Mouse (Mus musculus) embryonic facial prominence, embryonic 13.5 days (tissue): ENCODE measurements at regions not wholly inside any gene's neighbourhood (a gene's known extent, or its start where the extent isn't known, plus 50 kb on each side); places are given as distances from the start of the nearest gene placed in this dataset.

Experiments used
- ATAC-seq: fragments of 200-750 bp; cut with Nextera tagmentation; 2 replicates; pipeline ENCODE4 v1.8.0; 2017; ENCODE audit warnings: low read depth; ENCODE audit not compliant: insufficient number of reproducible peaks, insufficient read depth, low FRiP score, low TSS enrichment
- H3K27ac ChIP-seq: fragments of 300-500 bp; sonication (generic); 2 replicates; pipeline ENCODE4 v1.5.1; 2015; ENCODE audit warnings: moderate library complexity, mild to moderate bottlenecking, inconsistent platforms
- H3K27me3 ChIP-seq: fragments of 300-500 bp; sonication (generic); 2 replicates; pipeline ENCODE4 v1.6.1; 2015; ENCODE audit warnings: mild to moderate bottlenecking, inconsistent platforms
- H3K36me3 ChIP-seq: fragments of 300-500 bp; sonication (generic); 2 replicates; pipeline ENCODE4 v1.6.1; 2015; ENCODE audit warnings: mild to moderate bottlenecking, inconsistent platforms
- H3K4me1 ChIP-seq: fragments of 300-500 bp; sonication (generic); 2 replicates; pipeline ENCODE4 v1.6.1; 2015; ENCODE audit warnings: inconsistent platforms
- H3K4me2 ChIP-seq: fragments of 300-500 bp; sonication (generic); 2 replicates; pipeline ENCODE4 v1.6.1; 2015; ENCODE audit warnings: moderate library complexity, mild to moderate bottlenecking, inconsistent platforms
- H3K4me3 ChIP-seq: fragments of 300-500 bp; sonication (generic); 2 replicates; pipeline ENCODE4 v1.5.1; 2015; ENCODE audit warnings: mild to moderate bottlenecking, inconsistent platforms
- H3K9ac ChIP-seq: fragments of 300-500 bp; sonication (generic); 2 replicates; pipeline ENCODE4 v1.6.1; 2015; ENCODE audit warnings: mild to moderate bottlenecking, inconsistent platforms
- H3K9me3 ChIP-seq: fragments of 300-500 bp; sonication (generic); 2 replicates; pipeline ENCODE4 v1.6.1; 2016; ENCODE audit warnings: inconsistent platforms
- WGBS: fragments of 180-500 bp; shearing (Covaris S2); methylation state at CpG from one replicate; pipeline ENCODE4 v1.1.7; 2015; ENCODE audit warnings: mixed read lengths; 5-methylcytosine and 5-hydroxymethylcytosine counted together

- no peak overlapping the region for H3K4me2 ChIP-seq
- H3K27me3 ChIP-seq: no peaks in the 10 kb centered on the region
- H3K4me1 ChIP-seq: no peaks in the 10 kb centered on the region
- H3K36me3 ChIP-seq: no peaks in the 10 kb centered on the region
- H3K4me3 ChIP-seq: no peak overlapping the region
- H3K27ac ChIP-seq: no peak overlapping the region
- H3K9ac ChIP-seq: no peak overlapping the region
- no peaks in the 10 kb centered on the region for H3K9me3 ChIP-seq
- ATAC-seq: no peak
- 84% methylated on average over 4 of the region's 4 CpGs for WGBS
These were observed 161.5 kb upstream of the AI593442 start for GRCm38 (mm10) chr9:52841105-52841504.

DNA sequence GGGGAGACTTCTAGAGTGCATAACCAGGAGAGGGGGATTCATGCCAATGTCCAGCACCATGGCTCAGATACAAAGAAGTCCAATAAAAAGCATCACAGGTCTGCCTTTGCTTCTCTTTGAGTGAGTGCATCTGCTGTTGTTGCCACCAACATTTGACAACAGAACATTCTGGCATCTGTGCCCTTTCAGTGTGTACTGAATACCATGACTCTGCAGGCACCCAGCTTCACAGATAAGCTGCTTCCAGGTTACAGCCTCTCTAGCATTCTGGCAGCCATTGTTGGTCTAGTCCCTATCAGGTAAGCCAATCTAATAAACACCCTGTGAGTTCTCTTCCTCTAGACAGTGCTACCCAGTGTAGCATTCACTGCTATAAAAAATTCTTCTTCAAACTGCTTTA is 160.4 kb upstream of the AI593442 start:
- no peaks in the 10 kb centered on the region for H3K27me3 ChIP-seq
- no peaks in the 10 kb centered on the region for H3K4me1 ChIP-seq
- no peak overlapping the region for H3K27ac ChIP-seq
- H3K4me3 ChIP-seq: no peak overlapping the region
- no peak overlapping the region for H3K4me2 ChIP-seq
- no peaks in the 10 kb centered on the region for H3K36me3 ChIP-seq
- no peak for ATAC-seq
- H3K9me3 ChIP-seq: no peaks in the 10 kb centered on the region
- H3K9ac ChIP-seq: no peak overlapping the region

- Histone ChIP-seq H3K27ac (no peak overlapping the region), H3K9ac (no peak overlapping the region), H3K36me3 (no peaks in the 10 kb centered on the region), H3K4me1 (no peaks in the 10 kb centered on the region), H3K4me3 (no peak overlapping the region), H3K4me2 (no peak overlapping the region), H3K27me3 (no peaks in the 10 kb centered on the region), H3K9me3 (no peaks in the 10 kb centered on the region)
- ATAC-seq: no peak
- 76% methylated on average over 6 of the region's 6 CpGs for WGBS
These were observed 156.6 kb upstream of the AI593442 start for GRCm38 (mm10) chr9:52836151-52836630.

DNA sequence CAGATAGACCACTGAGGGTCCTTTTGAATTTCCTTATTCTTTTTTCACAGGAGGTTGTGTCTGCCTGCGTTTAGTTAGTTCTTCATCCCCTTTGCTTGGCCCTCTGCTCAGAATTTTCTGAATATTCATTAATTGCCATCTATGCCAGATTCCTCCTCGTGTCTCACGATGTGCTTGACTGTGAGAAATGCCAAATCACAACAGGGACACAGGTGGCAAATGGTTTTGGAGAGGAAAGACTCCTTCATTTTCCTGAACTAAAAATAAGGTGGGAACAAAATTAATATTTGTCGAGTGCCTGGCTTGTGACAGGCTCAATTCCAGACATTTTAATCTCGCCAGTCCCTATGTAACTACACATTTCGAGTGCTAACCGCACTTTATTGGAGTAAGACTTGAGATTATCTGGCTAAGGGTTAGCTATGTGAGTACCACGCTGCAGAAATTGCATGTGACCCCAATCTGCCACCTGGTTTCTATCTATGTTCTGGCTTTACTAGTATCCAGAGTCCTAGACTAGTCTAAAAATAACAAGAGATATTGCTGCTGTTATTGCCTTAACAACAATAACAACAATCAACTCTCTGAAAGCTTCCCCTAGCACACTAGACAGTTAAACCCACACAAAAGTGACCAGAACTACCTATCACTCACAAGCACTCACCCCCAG is 156.0 kb upstream of the AI593442 start:
- ATAC-seq: no peak
- no peaks in the 10 kb centered on the region for H3K4me1 ChIP-seq
- WGBS: 83% methylated on average over 8 of the region's 8 CpGs
- H3K4me2 ChIP-seq: no peak overlapping the region
- H3K27ac ChIP-seq: no peak overlapping the region
- H3K27me3 ChIP-seq: no peaks in the 10 kb centered on the region
- no peaks in the 10 kb centered on the region for H3K36me3 ChIP-seq
- H3K4me3 ChIP-seq: no peak overlapping the region
- no peak overlapping the region for H3K9ac ChIP-seq
- H3K9me3 ChIP-seq: no peaks in the 10 kb centered on the region

DNA sequence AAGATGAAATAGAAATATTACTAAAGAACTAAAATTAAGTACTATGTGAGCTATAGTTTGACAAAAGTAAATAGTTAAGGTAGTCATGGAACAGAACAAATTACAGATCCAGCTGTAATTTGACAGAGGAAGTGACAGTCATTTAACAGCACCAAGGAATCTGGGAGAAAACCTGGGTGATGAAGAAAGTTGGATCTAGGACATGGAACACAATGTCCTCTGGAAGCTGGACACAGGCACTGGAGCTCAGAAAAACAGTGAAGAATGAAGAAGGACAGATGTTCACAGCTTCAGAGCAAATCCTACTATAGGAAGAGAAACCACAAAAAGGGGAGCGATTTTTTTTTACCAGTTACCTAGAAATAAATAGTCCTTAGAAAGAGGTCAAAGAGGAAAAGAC is 147.2 kb upstream of the AI593442 start:
- Histone ChIP-seq H3K4me3 (no peak overlapping the region), H3K36me3 (no peaks in the 10 kb centered on the region), H3K4me2 (no peak overlapping the region), H3K27me3 (no peaks in the 10 kb centered on the region), H3K9me3 (no peaks in the 10 kb centered on the region), H3K9ac (no peak overlapping the region), H3K4me1 (no peaks in the 10 kb centered on the region), H3K27ac (no peak overlapping the region)
- WGBS: 76% methylated on average over 1 of the region's 1 CpGs
- ATAC-seq: no peak

- H3K4me2 ChIP-seq: no peak overlapping the region
- H3K36me3 ChIP-seq: no peaks in the 10 kb centered on the region
- ATAC-seq: no peak
- no peak overlapping the region for H3K27ac ChIP-seq
- H3K27me3 ChIP-seq: no peaks in the 10 kb centered on the region
- WGBS: 82% methylated on average over 4 of the region's 4 CpGs
- no peaks in the 10 kb centered on the region for H3K4me1 ChIP-seq
- no peaks in the 10 kb centered on the region for H3K9me3 ChIP-seq
- H3K4me3 ChIP-seq: no peak overlapping the region
- no peak overlapping the region for H3K9ac ChIP-seq
These were observed 136.7 kb upstream of the AI593442 start for GRCm38 (mm10) chr9:52816309-52816708.

DNA sequence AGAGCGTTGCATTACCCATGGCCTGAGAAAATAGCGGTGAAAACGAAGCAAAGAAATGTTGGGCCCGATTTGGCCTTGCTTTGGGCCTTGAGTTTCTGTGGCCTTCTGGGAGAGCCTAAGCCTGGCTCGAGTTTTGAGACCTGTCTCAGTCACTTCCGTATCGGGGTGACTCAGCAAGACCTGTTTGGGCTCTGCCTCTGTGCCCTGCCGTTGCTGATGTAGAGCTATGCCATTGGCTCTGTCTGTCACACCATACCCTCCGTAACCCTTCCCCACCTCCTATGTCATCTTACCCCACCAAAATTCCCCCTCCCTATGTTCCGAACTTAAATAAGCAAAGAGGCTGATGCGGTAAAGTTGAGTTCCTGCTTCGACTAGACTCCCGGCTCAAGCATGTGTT is 123.4 kb upstream of the AI593442 start:
- no peak for ATAC-seq
- Histone ChIP-seq H3K4me3 (no peak overlapping the region), H3K36me3 (no peaks in the 10 kb centered on the region), H3K27me3 (no peaks in the 10 kb centered on the region), H3K4me2 (no peak overlapping the region), H3K9ac (no peak overlapping the region), H3K9me3 (no peaks in the 10 kb centered on the region), H3K4me1 (no peaks in the 10 kb centered on the region), H3K27ac (no peak overlapping the region)
- 93% methylated on average over 13 of the region's 13 CpGs for WGBS

DNA sequence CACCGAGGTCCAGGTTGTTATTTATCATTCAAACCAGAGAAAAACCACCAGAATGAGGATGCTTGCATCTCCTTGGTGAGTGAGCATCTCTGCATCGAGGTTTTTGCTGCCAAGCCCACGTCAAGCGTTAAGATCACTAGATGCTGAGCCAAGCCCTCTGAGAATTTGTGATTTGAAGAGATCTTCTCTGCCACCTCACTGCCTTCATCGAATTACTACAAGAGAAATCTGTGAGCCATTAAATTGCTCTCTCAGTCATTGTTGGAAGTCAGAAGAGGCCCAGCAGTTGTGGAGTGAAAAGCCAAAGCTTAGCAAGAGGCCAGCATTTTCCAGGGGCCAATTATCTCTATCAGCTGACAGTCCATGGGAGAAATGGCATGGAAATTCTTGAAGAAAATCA is 122.2 kb upstream of the AI593442 start:
- no peak for ATAC-seq
- Histone ChIP-seq H3K9ac (no peak overlapping the region), H3K4me3 (no peak overlapping the region), H3K27ac (no peak overlapping the region), H3K4me1 (no peaks in the 10 kb centered on the region), H3K4me2 (no peak overlapping the region), H3K9me3 (no peaks in the 10 kb centered on the region), H3K36me3 (no peaks in the 10 kb centered on the region), H3K27me3 (no peaks in the 10 kb centered on the region)
- WGBS: 81% methylated on average over 5 of the region's 5 CpGs

GRCm38 (mm10) chr9:52800476-52800875 is 120.9 kb upstream of the AI593442 start:
- Histone ChIP-seq H3K4me2 (no peak overlapping the region), H3K36me3 (no peaks in the 10 kb centered on the region), H3K9me3 (no peaks in the 10 kb centered on the region), H3K4me3 (no peak overlapping the region), H3K4me1 (no peaks in the 10 kb centered on the region), H3K27me3 (no peaks in the 10 kb centered on the region), H3K27ac (no peak overlapping the region), H3K9ac (no peak overlapping the region)
- 65% methylated on average over 3 of the region's 3 CpGs for WGBS
- ATAC-seq: 0 out of 2 replicates have a peak, but pooled peaks have one; percentile 10

- ATAC-seq: no peak
- Histone ChIP-seq H3K36me3 (no peaks in the 10 kb centered on the region), H3K9ac (no peak overlapping the region), H3K27me3 (no peaks in the 10 kb centered on the region), H3K9me3 (no peaks in the 10 kb centered on the region), H3K4me3 (no peak overlapping the region), H3K4me2 (no peak overlapping the region), H3K4me1 (no peaks in the 10 kb centered on the region), H3K27ac (no peak overlapping the region)
- 57% methylated on average over 1 of the region's 1 CpGs for WGBS
These were observed 113.0 kb upstream of the AI593442 start for GRCm38 (mm10) chr9:52792596-52792995.

GRCm38 (mm10) chr9:52782520-52782919 is 102.9 kb upstream of the AI593442 start:
- H3K36me3 ChIP-seq: no peaks in the 10 kb centered on the region
- no peaks in the 10 kb centered on the region for H3K27me3 ChIP-seq
- H3K4me1 ChIP-seq: no peaks in the 10 kb centered on the region
- no peak overlapping the region for H3K4me2 ChIP-seq
- H3K9ac ChIP-seq: no peak overlapping the region
- no peak for ATAC-seq
- H3K27ac ChIP-seq: no peak overlapping the region
- WGBS: 62% methylated on average over 3 of the region's 3 CpGs
- H3K9me3 ChIP-seq: no peaks in the 10 kb centered on the region
- H3K4me3 ChIP-seq: no peak overlapping the region

GRCm38 (mm10) chr9:52776542-52776941 is 97.0 kb upstream of the AI593442 start:
- Histone ChIP-seq H3K4me2 (no peak overlapping the region), H3K4me3 (no peak overlapping the region), H3K27ac (peak overlapping the region; percentile 44; the same call in 1 of the 2 replicates), H3K9ac (no peak overlapping the region), H3K9me3 (no peaks in the 10 kb centered on the region), H3K36me3 (no peaks in the 10 kb centered on the region), H3K4me1 (peaks cover 8% of the 10 kb centered on the region), H3K27me3 (no peaks in the 10 kb centered on the region)
- WGBS: 7% methylated on average over 6 of the region's 6 CpGs
- ATAC-seq: no peak
